Mouse (Mus musculus): ENCODE data around the gene Angptl2.

- TF ChIP-seq CTCF (conservative IDR thresholded peaks at IDR 0.05 in 1 of 2, IDR thresholded peaks at IDR 0.05 in 1 of 2; ENCODE audit: low read depth in 2 of 2, low read length in 2 of 2) (no peak), MXI1 (IDR thresholded peaks at IDR 0.05; ENCODE audit: low read depth, low read length) (no peak), POLR2A (IDR thresholded peaks at IDR 0.05; ENCODE audit: low read depth, low read length) (no peak), MEF2A (IDR thresholded peaks at IDR 0.05; ENCODE audit: borderline replicate concordance, low read depth, low read length) (no peak), MAZ (IDR thresholded peaks at IDR 0.05; ENCODE audit: low read depth, low read length) (no peak), E2F4 (IDR thresholded peaks at IDR 0.05; ENCODE audit: insufficient replicate concordance, low read depth, low read length) (no peak), JUN (IDR thresholded peaks at IDR 0.05; ENCODE audit: insufficient read depth, low read depth, low read length) (no peak), CHD2 (IDR thresholded peaks at IDR 0.05; ENCODE audit: low read length) (no peak), SIN3A (IDR thresholded peaks at IDR 0.05; ENCODE audit: low read length) (no peak)
These were observed 12.2 kb downstream of the Angptl2 start for GRCm38 (mm10) chr2:33228077-33228476.
